Mouse (Mus musculus) liver, adult 2 months (tissue): ENCODE results near the gene Gpr25. TPM values are rescaled to one million over a fixed set of nuclear protein-coding genes. Genes with fewer than 3 reads are reported as not detected.

Experiments used
- DNase-seq: peaks from one replicate; pipeline ENCODE4 v3.0.0-alpha.2; 2011; ENCODE audit warnings: low read depth, low spot score; ENCODE audit errors: extremely low read depth
- H3K27ac ChIP-seq: fragments of 200-500 bp; replicated peaks from 2 replicates; pipeline ENCODE4 v1.5.1; 2012; ENCODE audit warnings: low read depth, mild to moderate bottlenecking, control low read depth, inconsistent platforms, low read length; ENCODE audit not compliant: insufficient read depth
- H3K27me3 ChIP-seq: fragments of 200-500 bp; 2 replicates; pipeline ENCODE4 v1.6.1; 2012; ENCODE audit warnings: mild to moderate bottlenecking, moderate library complexity, low read length, inconsistent platforms; ENCODE audit not compliant: control insufficient read depth, insufficient read depth
- H3K36me3 ChIP-seq: fragments of 200-500 bp; 2 replicates; pipeline ENCODE4 v1.6.1; 2012; ENCODE audit warnings: low read length, inconsistent platforms; ENCODE audit not compliant: control insufficient read depth, insufficient read depth
- H3K4me1 ChIP-seq: fragments of 200-500 bp; 2 replicates; pipeline ENCODE4 v1.6.1; 2011; ENCODE audit warnings: low read length; ENCODE audit not compliant: control insufficient read depth, insufficient read depth
- H3K4me3 ChIP-seq: fragments of 200-500 bp; 2 replicates; pipeline ENCODE4 v1.5.1; 2011; ENCODE audit warnings: low read depth, mild to moderate bottlenecking, control low read depth, low read length, moderate library complexity; ENCODE audit not compliant: insufficient read depth
- H3K79me2 ChIP-seq: fragments of 200-500 bp; 2 replicates; pipeline ENCODE4 v1.6.1; 2012; ENCODE audit warnings: inconsistent platforms, mild to moderate bottlenecking, low read length, moderate library complexity; ENCODE audit not compliant: control insufficient read depth, insufficient read depth
- H3K9ac ChIP-seq: fragments of 200-500 bp; 2 replicates; pipeline ENCODE4 v1.6.1; 2012; ENCODE audit warnings: low read depth, mild to moderate bottlenecking, control low read depth, inconsistent platforms, low read length
- CTCF ChIP-seq: fragments of 200-500 bp; IDR thresholded peaks from 2 replicates; pipeline ENCODE4 v1.5.1; 2011; ENCODE audit warnings: low read depth, low read length, control low read depth
- POLR2A ChIP-seq: fragments of 200-500 bp; IDR thresholded peaks from 2 replicates; pipeline ENCODE4 v1.6.1; 2011; ENCODE audit warnings: low read length, control low read depth; ENCODE audit not compliant: insufficient read depth; ENCODE audit errors: extremely low read depth
- WGBS: fragments of 180-500 bp; shearing (Covaris S2); methylation state at CpG from one replicate; pipeline ENCODE4 v1.1.7; 2018; 5-methylcytosine and 5-hydroxymethylcytosine counted together
- polyA plus RNA-seq: library from polyadenylated mRNA; depleted of rRNA; stranded (reverse); fragments of >200 nt; gene quantifications from 2 replicates; pipeline ENCODE4 v1.2.3, GENCODE M21; 2012; rRNA removed
- total RNA-seq: library from RNA; depleted of rRNA; stranded (reverse); fragments of >200 nt; gene quantifications from 2 replicates; pipeline ENCODE4 v1.2.3, GENCODE M21; 2014; rRNA removed

Gpr25 gene
- total and polyA plus RNA-seq, 2 experiments: 0.32 TPM; not detected in 1

GRCm38 (mm10) chr1:136214304-136214703 is 46.4 kb downstream of the Gpr25 start:
- H3K4me1 ChIP-seq: no peaks in the 10 kb centered on the region

GRCm38 (mm10) chr1:136212803-136213202 is 47.9 kb downstream of the Gpr25 start, which contains the start of gene Mroh3:
TSS of gene Mroh3 (minus strand) at chr1:136212828.
- TF ChIP-seq POLR2A: no peak
- TF ChIP-seq CTCF: peak; percentile 64
- no peak within 1 kb of the TSS for H3K9ac ChIP-seq
- H3K4me1 ChIP-seq: no peaks in the 10 kb centered on the region
- DNase-seq: peak; percentile 8
- no peaks in the 10 kb centered on the region for H3K36me3 ChIP-seq
- H3K79me2 ChIP-seq: no peaks in the 10 kb centered on the region
- no peak within 1 kb of the TSS for H3K27ac ChIP-seq
- H3K4me3 ChIP-seq: no peak within 1 kb of the TSS
- no peaks in the 10 kb centered on the region for H3K27me3 ChIP-seq
- 52% methylated on average over 3 of the region's 3 CpGs for WGBS

More at GRCm38 (mm10) chr1:136214304-136214703, 46.4 kb downstream of the Gpr25 start:
- TF ChIP-seq CTCF (no peak), POLR2A (no peak)
- H3K4me3 ChIP-seq: no peak overlapping the region
- no peaks in the 10 kb centered on the region for H3K79me2 ChIP-seq
- no peaks in the 10 kb centered on the region for H3K27me3 ChIP-seq
- H3K27ac ChIP-seq: no peak overlapping the region
- 61% methylated on average over 15 of the region's 15 CpGs for WGBS
- H3K36me3 ChIP-seq: no peaks in the 10 kb centered on the region
- no peak overlapping the region for H3K9ac ChIP-seq
- DNase-seq: no peak

Other genes with a start within 250 kb of the Gpr25 start
- not detected in 2 replicates for gene Ascl5, start 210.1 kb downstream of the Gpr25 start, total RNA-seq
- not detected in 2 replicates for gene Ascl5, start 210.1 kb downstream of the Gpr25 start, polyA plus RNA-seq
- 0.13 and 0.65 TPM in 2 replicates for gene Cacna1s, start 208.1 kb downstream of the Gpr25 start, total RNA-seq
- gene Cacna1s, start 208.1 kb downstream of the Gpr25 start, polyA plus RNA-seq: not detected in 2 replicates
- 0.74 and 0.94 TPM in 2 replicates for gene Kif21b, start 129.5 kb downstream of the Gpr25 start, total RNA-seq
- gene Kif21b, start 129.5 kb downstream of the Gpr25 start, polyA plus RNA-seq: 0.82 and 1.5 TPM in 2 replicates
- gene Mroh3, start 48.0 kb downstream of the Gpr25 start, total RNA-seq: not detected in 2 replicates
- not detected in 2 replicates for gene Mroh3, start 48.0 kb downstream of the Gpr25 start, polyA plus RNA-seq
- gene Inava, start 26.6 kb downstream of the Gpr25 start, total RNA-seq: 0.07 TPM in 1 of 2 replicates, not detected in the other
- 0.07 and 0.10 TPM in 2 replicates for gene Inava, start 26.6 kb downstream of the Gpr25 start, polyA plus RNA-seq
- 8.9 and 9.1 TPM in 2 replicates for gene Camsap2, start 85.2 kb upstream of the Gpr25 start, total RNA-seq
- gene Camsap2, start 85.2 kb upstream of the Gpr25 start, polyA plus RNA-seq: 2.1 and 2.3 TPM in 2 replicates
- gene Ddx59, start 154.4 kb upstream of the Gpr25 start, total RNA-seq: 4.2 and 6.0 TPM in 2 replicates
- 1.7 and 2.2 TPM in 2 replicates for gene Ddx59, start 154.4 kb upstream of the Gpr25 start, polyA plus RNA-seq
- gene Kif14, start 205.5 kb upstream of the Gpr25 start, total RNA-seq: 0.07 and 0.09 TPM in 2 replicates
- gene Kif14, start 205.5 kb upstream of the Gpr25 start, polyA plus RNA-seq: 0.02 TPM in 1 of 2 replicates, not detected in the other